Mouse (Mus musculus) urinary bladder, adult 18-20 months (tissue): ENCODE data around the gene Rasal2.
A peak's percentile ranks its signal among the peaks of the same experiment; 100 is the strongest.

Experiments
- DNase-seq, 2 experiments: peaks; one replicate each; pipeline ENCODE4 v3.0.0; 2022; ENCODE audit warnings: low spot score in 2 of 2, mixed read lengths in 2 of 2

Gene Rasal2

GRCm38 (mm10) chr1:157439973-157440641, 27.7 kb upstream of the Rasal2 start:
- DNase-seq, result no peak

- no peak for DNase-seq
Observed at GRCm38 (mm10) chr1:157439101-157439500, 26.7 kb upstream of the Rasal2 start.

GRCm38 (mm10) chr1:157438290-157438689, 25.9 kb upstream of the Rasal2 start:
- DNase-seq, result no peak

- DNase-seq, result no peak
Observed at GRCm38 (mm10) chr1:157435926-157436325, 23.5 kb upstream of the Rasal2 start.

- no peak for DNase-seq
Observed at GRCm38 (mm10) chr1:157434404-157434803, 22.0 kb upstream of the Rasal2 start.

- no peak for DNase-seq
Observed at GRCm38 (mm10) chr1:157433316-157433715, 20.9 kb upstream of the Rasal2 start.

GRCm38 (mm10) chr1:157428366-157428765, 16.0 kb upstream of the Rasal2 start:
- DNase-seq, result no peak

GRCm38 (mm10) chr1:157427604-157428003, 15.2 kb upstream of the Rasal2 start:
- no peak for DNase-seq

GRCm38 (mm10) chr1:157426933-157427332, 14.5 kb upstream of the Rasal2 start:
- no peak for DNase-seq

GRCm38 (mm10) chr1:157425741-157426427, 13.5 kb upstream of the Rasal2 start:
- DNase-seq, result no peak

GRCm38 (mm10) chr1:157417861-157418260, 5.5 kb upstream of the Rasal2 start:
- DNase-seq, result no peak

- DNase-seq, result no peak
Observed at GRCm38 (mm10) chr1:157417414-157417813, 5.0 kb upstream of the Rasal2 start.

GRCm38 (mm10) chr1:157416628-157417027, 4.2 kb upstream of the Rasal2 start:
- DNase-seq, result no peak

- DNase-seq, result no peak
Observed at GRCm38 (mm10) chr1:157415771-157416170, 3.4 kb upstream of the Rasal2 start.

- peak; percentile 45 to 72 for DNase-seq
Observed at GRCm38 (mm10) chr1:157411711-157412380, 549 bp downstream of the Rasal2 start.

GRCm38 (mm10) chr1:157411341-157411710, 1.1 kb downstream of the Rasal2 start:
- DNase-seq, result no peak

- no peak for DNase-seq
Observed at GRCm38 (mm10) chr1:157410937-157411336, 1.5 kb downstream of the Rasal2 start.

GRCm38 (mm10) chr1:157409648-157410047, 2.7 kb downstream of the Rasal2 start:
- no peak for DNase-seq

GRCm38 (mm10) chr1:157388027-157388426, 24.4 kb downstream of the Rasal2 start:
- DNase-seq, result no peak

- DNase-seq, result no peak
Observed at GRCm38 (mm10) chr1:157380694-157381093, 31.7 kb downstream of the Rasal2 start.

- DNase-seq, result no peak
Observed at GRCm38 (mm10) chr1:157370397-157370796, 42.0 kb downstream of the Rasal2 start.

- no peak for DNase-seq
Observed at GRCm38 (mm10) chr1:157368316-157368715, 44.1 kb downstream of the Rasal2 start.

- DNase-seq, result no peak
Observed at GRCm38 (mm10) chr1:157346661-157347060, 65.7 kb downstream of the Rasal2 start.
